Mouse (Mus musculus): ENCODE data around the gene Trip4. TPM values are rescaled to one million over a fixed set of nuclear protein-coding genes. Genes with fewer than 3 reads are reported as not detected.

Trip4 gene
- total and polyA plus RNA-seq, 3 experiments = 13.4 to 13.5 TPM; not detected in 1

DNA sequence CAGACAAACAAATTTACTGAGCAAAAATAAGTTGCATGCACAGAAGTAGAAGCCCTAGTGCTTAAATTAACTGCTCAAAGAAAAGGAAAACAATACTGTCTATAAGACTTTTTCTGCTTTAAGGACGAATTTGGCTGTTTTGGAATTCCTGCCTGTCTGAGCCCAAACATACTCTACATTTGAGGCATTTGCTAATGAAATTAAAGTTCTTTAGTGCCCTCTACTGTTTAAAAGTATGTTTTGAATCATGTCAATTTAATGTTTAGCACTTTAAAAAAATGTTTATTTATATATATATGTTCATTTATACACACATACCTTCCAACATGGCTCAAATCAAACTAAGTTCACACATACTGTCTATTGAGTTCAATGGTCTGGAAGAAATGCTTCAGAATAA is 58.4 kb downstream of the Trip4 start (continued):
- no peak for TF ChIP-seq GABPA (IDR thresholded peaks at IDR 0.05; ENCODE audit: low read depth, low read length)
- TF ChIP-seq ZKSCAN1 (IDR thresholded peaks at IDR 0.05; ENCODE audit: low read depth, low read length) = no peak
- TF ChIP-seq TAL1 (IDR thresholded peaks at IDR 0.05; ENCODE audit: low read length) = no peak
- no peak for TF ChIP-seq GATA1 (IDR thresholded peaks at IDR 0.05; ENCODE audit: low read depth, low read length)
- TF ChIP-seq CHD2 (IDR thresholded peaks at IDR 0.05; ENCODE audit: low read length) = no peak
- peak; percentile 88 for TF ChIP-seq ZC3H11A (IDR thresholded peaks at IDR 0.05; ENCODE audit: low read depth, low read length)
- TF ChIP-seq JUND (IDR thresholded peaks at IDR 0.05; ENCODE audit: low read depth, low read length) = no peak
- no peak for TF ChIP-seq UBTF (IDR thresholded peaks at IDR 0.05; ENCODE audit: borderline replicate concordance, insufficient read depth, low read depth, low read length)
- no peak for TF ChIP-seq TCF12 (IDR thresholded peaks at IDR 0.05; ENCODE audit: low read depth, low read length)
- TF ChIP-seq USF2 (IDR thresholded peaks at IDR 0.05; ENCODE audit: borderline replicate concordance in 1 of 2, insufficient read depth in 1 of 2, low read depth in 1 of 2, low read length in 2 of 2) = no peak
- no peak for TF ChIP-seq USF1 (IDR thresholded peaks at IDR 0.05; ENCODE audit: low read depth, low read length)
- no peak for TF ChIP-seq RCOR1 (IDR thresholded peaks at IDR 0.05; ENCODE audit: low read depth, low read length)
- no peak for TF ChIP-seq POLR2AphosphoS5 (IDR thresholded peaks at IDR 0.05; ENCODE audit: borderline replicate concordance, low read depth, low read length)

DNA sequence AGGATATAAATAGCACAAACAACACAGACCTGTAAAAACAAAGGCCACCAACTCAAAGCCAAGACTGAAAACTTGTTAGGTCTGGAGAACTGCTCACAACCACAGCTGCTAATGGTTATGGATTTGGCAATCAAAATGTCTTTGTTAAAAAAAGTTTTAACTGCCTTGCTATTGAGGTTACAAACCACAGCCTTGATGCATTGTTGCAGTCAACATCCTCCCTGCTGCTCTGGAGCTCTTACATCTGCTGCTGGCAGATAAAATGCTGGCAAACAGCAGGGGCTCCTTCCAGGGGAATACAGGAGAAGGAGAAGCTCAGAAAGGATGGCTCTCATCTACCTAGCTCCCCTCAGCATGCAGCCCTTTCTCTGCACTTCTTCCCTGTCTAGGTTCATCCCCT is 60.4 kb downstream of the Trip4 start:
- peak overlapping the region; percentile 42 for H3K27ac ChIP-seq (ENCODE audit: control insufficient read depth, low read depth, low read length)
- H3K36me3 ChIP-seq (ENCODE audit: control insufficient read depth in 1 of 2, insufficient read depth in 2 of 2, low read length in 2 of 2) = peaks cover 0 to 35% of the 10 kb centered on the region in 2 experiments; a peak in 2 of 4 replicates
- H3K79me2 ChIP-seq (ENCODE audit: control insufficient read depth, insufficient read depth, low read length, poor library complexity) = no peaks in the 10 kb centered on the region
- no peaks in the 10 kb centered on the region for H3K9me3 ChIP-seq (replicated peaks; ENCODE audit: insufficient read depth, low read length)
- DNase-seq (ENCODE audit: low read depth, low spot score) = peak; percentile 83
- H3K9ac ChIP-seq (ENCODE audit: control insufficient read depth, low read depth, low read length, poor library complexity, severe bottlenecking) = no peak overlapping the region
- H3K4me1 ChIP-seq (ENCODE audit: control insufficient read depth in 1 of 2, insufficient read depth in 2 of 2, low read length in 2 of 2) = peaks cover 15 to 25% of the 10 kb centered on the region in 2 experiments
- no peak overlapping the region for H3K4me3 ChIP-seq (ENCODE audit: control insufficient read depth in 1 of 2, insufficient read depth in 1 of 2, low read depth in 2 of 2, low read length in 2 of 2)
- no peaks in the 10 kb centered on the region for H3K27me3 ChIP-seq (ENCODE audit: control insufficient read depth in 1 of 2, insufficient read depth in 2 of 2, low read length in 2 of 2)
- no peak for TF ChIP-seq MEF2A (IDR thresholded peaks at IDR 0.05; ENCODE audit: extremely low read depth, insufficient replicate concordance, low read depth, low read length, poor library complexity, severe bottlenecking)
- no peak for TF ChIP-seq GABPA (IDR thresholded peaks at IDR 0.05; ENCODE audit: low read depth, low read length)
- TF ChIP-seq ETS1 (IDR thresholded peaks at IDR 0.05; ENCODE audit: low read depth, low read length) = peak; percentile 79
- TF ChIP-seq EP300 (IDR thresholded peaks at IDR 0.05; ENCODE audit: low read depth in 1 of 2, low read length in 2 of 2) = peak; percentile 90 to 91
- no peak for TF ChIP-seq NRF1 (IDR thresholded peaks at IDR 0.05; ENCODE audit: insufficient read depth, low read depth, low read length, poor library complexity, severe bottlenecking)
- TF ChIP-seq GATA1 (IDR thresholded peaks at IDR 0.05; ENCODE audit: low read depth, low read length) = peak; percentile 76
- TF ChIP-seq TAL1 (IDR thresholded peaks at IDR 0.05; ENCODE audit: low read length) = peak; percentile 93
- no peak for TF ChIP-seq BHLHE40 (IDR thresholded peaks at IDR 0.05; ENCODE audit: borderline replicate concordance, low read depth, low read length)
- TF ChIP-seq MYB (IDR thresholded peaks at IDR 0.05; ENCODE audit: low read depth, low read length) = peak; percentile 78; the same call in 1 of the 2 replicates
- no peak for TF ChIP-seq SIN3A (IDR thresholded peaks at IDR 0.05; ENCODE audit: low read length)
- TF ChIP-seq ZNF384 (IDR thresholded peaks at IDR 0.05; ENCODE audit: low read depth, low read length) = peak; percentile 84
- TF ChIP-seq RCOR1 (IDR thresholded peaks at IDR 0.05; ENCODE audit: low read depth, low read length) = peak; percentile 89
- no peak for TF ChIP-seq MXI1 (IDR thresholded peaks at IDR 0.05; ENCODE audit: low read depth, low read length)
- no peak for TF ChIP-seq POLR2AphosphoS5 (IDR thresholded peaks at IDR 0.05; ENCODE audit: borderline replicate concordance, low read depth, low read length)
- TF ChIP-seq MAZ (IDR thresholded peaks at IDR 0.05; ENCODE audit: low read depth, low read length) = no peak
- no peak for TF ChIP-seq ZMIZ1 (IDR thresholded peaks at IDR 0.05; ENCODE audit: low read depth, low read length)
- peak; percentile 93 for TF ChIP-seq TCF12 (IDR thresholded peaks at IDR 0.05; ENCODE audit: low read depth, low read length)
- no peak for TF ChIP-seq CTCF (IDR thresholded peaks at IDR 0.05 in 2 of 3, conservative IDR thresholded peaks at IDR 0.05 in 1 of 3; ENCODE audit: control insufficient read depth in 1 of 3, insufficient read depth in 1 of 3, low read depth in 2 of 3, low read length in 3 of 3, poor library complexity in 1 of 3, severe bottlenecking in 1 of 3)
- no peak for TF ChIP-seq JUND (IDR thresholded peaks at IDR 0.05; ENCODE audit: low read depth, low read length)
- TF ChIP-seq TBP (IDR thresholded peaks at IDR 0.05; ENCODE audit: low read depth, low read length) = peak; percentile 42; the same call in 1 of the 2 replicates
- TF ChIP-seq SMC3 (IDR thresholded peaks at IDR 0.05; ENCODE audit: low read depth, low read length) = peak; percentile 29; the same call in 1 of the 2 replicates
- no peak for TF ChIP-seq MAFK (IDR thresholded peaks at IDR 0.05; ENCODE audit: borderline replicate concordance, low read depth, low read length)
- TF ChIP-seq HCFC1 (IDR thresholded peaks at IDR 0.05; ENCODE audit: low read depth, low read length) = no peak
- no peak for TF ChIP-seq USF1 (IDR thresholded peaks at IDR 0.05; ENCODE audit: low read depth, low read length)
- no peak for TF ChIP-seq CHD1 (IDR thresholded peaks at IDR 0.05; ENCODE audit: low read depth, low read length)
- no peak for TF ChIP-seq E2F4 (IDR thresholded peaks at IDR 0.05; ENCODE audit: borderline replicate concordance, low read depth, low read length)
- no peak; the same call in 1 of the 2 replicates for TF ChIP-seq RAD21 (IDR thresholded peaks at IDR 0.05; ENCODE audit: low read depth, low read length)
- no peak for TF ChIP-seq POLR2AphosphoS2 (IDR thresholded peaks at IDR 0.05; ENCODE audit: low read length)
- TF ChIP-seq UBTF (IDR thresholded peaks at IDR 0.05; ENCODE audit: borderline replicate concordance, insufficient read depth, low read depth, low read length) = no peak
